Mouse (Mus musculus): ENCODE results near the gene Atp6v1d. TPM values are rescaled to one million over a fixed set of nuclear protein-coding genes. Genes with fewer than 3 reads are reported as not detected.

Atp6v1d gene
- total RNA-seq, 1 experiment = 44.6 TPM

GRCm38 (mm10) chr12:78839906-78840305, 21.5 kb downstream of the Atp6v1d start:
- in situ Hi-C loops (cut with MboI; ENCODE audit: low sequenced_read_pairs in 2 of 2, unreplicated experiment in 2 of 2) = no loop called here
- Histone ChIP-seq H3K4me3 (ENCODE audit: insufficient read depth in 1 of 2, low read depth in 1 of 2, low read length in 2 of 2, poor library complexity in 1 of 2, severe bottlenecking in 1 of 2) (no peak overlapping the region), H3K9me3 (ENCODE audit: control insufficient read depth, insufficient read depth, low read depth, low read length) (no peaks in the 10 kb centered on the region), H3K4me1 (ENCODE audit: control insufficient read depth in 2 of 2, insufficient read depth in 2 of 2, low read length in 2 of 2, poor library complexity in 1 of 2) (no peaks in the 10 kb centered on the region), H3K36me3 (ENCODE audit: control insufficient read depth, insufficient read depth, low read length, poor library complexity, severe bottlenecking) (peaks cover 10% of the 10 kb centered on the region), H3K27ac (ENCODE audit: insufficient read depth, low read depth, low read length, poor library complexity, severe bottlenecking) (no peak overlapping the region; the same call in 1 of the 2 replicates), H3K9ac (ENCODE audit: insufficient read depth, low read depth, low read length, poor library complexity, severe bottlenecking) (no peak overlapping the region)
- no peak for DNase-seq (ENCODE audit: low read depth, low spot score)
- no peak for TF ChIP-seq MAFK (IDR thresholded peaks at IDR 0.05; ENCODE audit: insufficient read depth, low read depth, low read length)
- TF ChIP-seq HCFC1 (IDR thresholded peaks at IDR 0.05; ENCODE audit: borderline replicate concordance, insufficient read depth, low read length) = no peak
- TF ChIP-seq CHD2 (IDR thresholded peaks at IDR 0.05; ENCODE audit: low read depth, low read length) = no peak
- TF ChIP-seq ZNF384 (IDR thresholded peaks at IDR 0.05; ENCODE audit: low read depth, low read length) = no peak
- TF ChIP-seq ZC3H11A (IDR thresholded peaks at IDR 0.05; ENCODE audit: borderline replicate concordance, low read depth, low read length) = no peak

- DNase-seq (ENCODE audit: low read depth, low spot score) = no peak
- Histone ChIP-seq H3K27ac (ENCODE audit: insufficient read depth, low read depth, low read length, poor library complexity, severe bottlenecking) (no peak overlapping the region), H3K4me1 (ENCODE audit: control insufficient read depth in 2 of 2, insufficient read depth in 2 of 2, low read length in 2 of 2, poor library complexity in 1 of 2) (no peaks in the 10 kb centered on the region), H3K9me3 (ENCODE audit: control insufficient read depth, insufficient read depth, low read depth, low read length) (no peaks in the 10 kb centered on the region), H3K36me3 (ENCODE audit: control insufficient read depth, insufficient read depth, low read length, poor library complexity, severe bottlenecking) (peaks cover 5% of the 10 kb centered on the region), H3K9ac (ENCODE audit: insufficient read depth, low read depth, low read length, poor library complexity, severe bottlenecking) (no peak overlapping the region), H3K4me3 (ENCODE audit: insufficient read depth in 1 of 2, low read depth in 1 of 2, low read length in 2 of 2, poor library complexity in 1 of 2, severe bottlenecking in 1 of 2) (no peak overlapping the region)
- no peak for TF ChIP-seq MAFK (IDR thresholded peaks at IDR 0.05; ENCODE audit: insufficient read depth, low read depth, low read length)
- TF ChIP-seq ZC3H11A (IDR thresholded peaks at IDR 0.05; ENCODE audit: borderline replicate concordance, low read depth, low read length) = no peak
- no peak for TF ChIP-seq CHD2 (IDR thresholded peaks at IDR 0.05; ENCODE audit: low read depth, low read length)
- TF ChIP-seq HCFC1 (IDR thresholded peaks at IDR 0.05; ENCODE audit: borderline replicate concordance, insufficient read depth, low read length) = no peak
- TF ChIP-seq ZNF384 (IDR thresholded peaks at IDR 0.05; ENCODE audit: low read depth, low read length) = no peak
- in situ Hi-C loops (cut with MboI; ENCODE audit: low sequenced_read_pairs in 2 of 2, unreplicated experiment in 2 of 2) = no loop called here
These were observed 26.9 kb downstream of the Atp6v1d start for GRCm38 (mm10) chr12:78834496-78834895.

GRCm38 (mm10) chr12:78814437-78814836, 47.0 kb downstream of the Atp6v1d start:
- Histone ChIP-seq H3K4me3 (ENCODE audit: insufficient read depth in 1 of 2, low read depth in 1 of 2, low read length in 2 of 2, poor library complexity in 1 of 2, severe bottlenecking in 1 of 2) (no peak overlapping the region), H3K9ac (ENCODE audit: insufficient read depth, low read depth, low read length, poor library complexity, severe bottlenecking) (no peak overlapping the region), H3K9me3 (ENCODE audit: control insufficient read depth, insufficient read depth, low read depth, low read length) (no peaks in the 10 kb centered on the region), H3K4me1 (ENCODE audit: control insufficient read depth in 2 of 2, insufficient read depth in 2 of 2, low read length in 2 of 2, poor library complexity in 1 of 2) (no peaks in the 10 kb centered on the region), H3K27ac (ENCODE audit: insufficient read depth, low read depth, low read length, poor library complexity, severe bottlenecking) (no peak overlapping the region), H3K36me3 (ENCODE audit: control insufficient read depth, insufficient read depth, low read length, poor library complexity, severe bottlenecking) (no peaks in the 10 kb centered on the region)
- no peak for DNase-seq (ENCODE audit: low read depth, low spot score)
- TF ChIP-seq ZNF384 (IDR thresholded peaks at IDR 0.05; ENCODE audit: low read depth, low read length) = no peak
- TF ChIP-seq HCFC1 (IDR thresholded peaks at IDR 0.05; ENCODE audit: borderline replicate concordance, insufficient read depth, low read length) = no peak
- TF ChIP-seq CHD2 (IDR thresholded peaks at IDR 0.05; ENCODE audit: low read depth, low read length) = no peak
- TF ChIP-seq MAFK (IDR thresholded peaks at IDR 0.05; ENCODE audit: insufficient read depth, low read depth, low read length) = no peak
- no peak for TF ChIP-seq ZC3H11A (IDR thresholded peaks at IDR 0.05; ENCODE audit: borderline replicate concordance, low read depth, low read length)
- in situ Hi-C loops (cut with MboI; ENCODE audit: low sequenced_read_pairs in 2 of 2, unreplicated experiment in 2 of 2) = no loop called here

- H3K36me3 ChIP-seq (ENCODE audit: control insufficient read depth, insufficient read depth, low read length, poor library complexity, severe bottlenecking) = no peaks in the 10 kb centered on the region
- no peak for TF ChIP-seq CHD2 (IDR thresholded peaks at IDR 0.05; ENCODE audit: low read depth, low read length)
- TF ChIP-seq HCFC1 (IDR thresholded peaks at IDR 0.05; ENCODE audit: borderline replicate concordance, insufficient read depth, low read length) = no peak
- H3K27ac ChIP-seq (ENCODE audit: insufficient read depth, low read depth, low read length, poor library complexity, severe bottlenecking) = no peak overlapping the region
- in situ Hi-C loops (cut with MboI; ENCODE audit: low sequenced_read_pairs in 2 of 2, unreplicated experiment in 2 of 2) = no loop called here
- H3K4me1 ChIP-seq (ENCODE audit: control insufficient read depth in 2 of 2, insufficient read depth in 2 of 2, low read length in 2 of 2, poor library complexity in 1 of 2) = no peaks in the 10 kb centered on the region
- no peak for DNase-seq (ENCODE audit: low read depth, low spot score)
- no peaks in the 10 kb centered on the region for H3K9me3 ChIP-seq (ENCODE audit: control insufficient read depth, insufficient read depth, low read depth, low read length)
- no peak overlapping the region for H3K9ac ChIP-seq (ENCODE audit: insufficient read depth, low read depth, low read length, poor library complexity, severe bottlenecking)
- no peak overlapping the region for H3K4me3 ChIP-seq (ENCODE audit: insufficient read depth in 1 of 2, low read depth in 1 of 2, low read length in 2 of 2, poor library complexity in 1 of 2, severe bottlenecking in 1 of 2)
These were observed 59.6 kb downstream of the Atp6v1d start for GRCm38 (mm10) chr12:78801836-78802235.

- H3K4me3 ChIP-seq (ENCODE audit: insufficient read depth in 1 of 2, low read depth in 1 of 2, low read length in 2 of 2, poor library complexity in 1 of 2, severe bottlenecking in 1 of 2) = no peak overlapping the region
- H3K4me1 ChIP-seq (ENCODE audit: control insufficient read depth in 2 of 2, insufficient read depth in 2 of 2, low read length in 2 of 2, poor library complexity in 1 of 2) = no peaks in the 10 kb centered on the region
- H3K27ac ChIP-seq (ENCODE audit: insufficient read depth, low read depth, low read length, poor library complexity, severe bottlenecking) = no peak overlapping the region
- no peaks in the 10 kb centered on the region for H3K36me3 ChIP-seq (ENCODE audit: control insufficient read depth, insufficient read depth, low read length, poor library complexity, severe bottlenecking)
- DNase-seq (ENCODE audit: low read depth, low spot score) = no peak
- no peaks in the 10 kb centered on the region for H3K9me3 ChIP-seq (ENCODE audit: control insufficient read depth, insufficient read depth, low read depth, low read length)
- TF ChIP-seq MAFK (IDR thresholded peaks at IDR 0.05; ENCODE audit: insufficient read depth, low read depth, low read length) (no peak), CHD2 (IDR thresholded peaks at IDR 0.05; ENCODE audit: low read depth, low read length) (no peak), ZNF384 (IDR thresholded peaks at IDR 0.05; ENCODE audit: low read depth, low read length) (no peak), ZC3H11A (IDR thresholded peaks at IDR 0.05; ENCODE audit: borderline replicate concordance, low read depth, low read length) (no peak), HCFC1 (IDR thresholded peaks at IDR 0.05; ENCODE audit: borderline replicate concordance, insufficient read depth, low read length) (no peak)
- in situ Hi-C loops (cut with MboI; ENCODE audit: low sequenced_read_pairs in 2 of 2, unreplicated experiment in 2 of 2) = no loop called here
- H3K9ac ChIP-seq (ENCODE audit: insufficient read depth, low read depth, low read length, poor library complexity, severe bottlenecking) = no peak overlapping the region
These were observed 61.4 kb downstream of the Atp6v1d start for GRCm38 (mm10) chr12:78800036-78800435.

All from ES-E14 (cell line).